Mouse (Mus musculus): ENCODE results near the gene Rchy1. TPM values are rescaled to one million over a fixed set of nuclear protein-coding genes. Genes with fewer than 3 reads are reported as not detected.

Rchy1 gene
- 56.7 and 60.1 TPM in 2 replicates for polyA plus RNA-seq (2016; fragmentation: Nextera tagmentation; extraction: Ambion mirVana)

GRCm38 (mm10) chr5:91962639-91963440 is at the start of gene Rchy1:
Rchy1 (minus strand) TSS chr5:91963068.
- Histone ChIP-seq H3K36me3 (peaks cover under 1% of the 10 kb centered on the region; the same call in 1 of the 2 replicates), H3K4me1 (peaks cover 23% of the 10 kb centered on the region), H3K27ac (peak within 1 kb of the TSS; percentile 94), H3K9me3 (no peaks in the 10 kb centered on the region), H3K4me3 (peak within 1 kb of the TSS; percentile 81), H3K27me3 (ENCODE audit: insufficient read depth, poor library complexity, severe bottlenecking) (no peaks in the 10 kb centered on the region)
- under 1% methylated on average over 65 of the region's 65 CpGs for WGBS
- peak; percentile 98 for DNase-seq (ENCODE audit: low spot score)

GRCm38 (mm10) chr5:92011756-92012155 is 48.9 kb upstream of the Rchy1 start:
- H3K4me1 ChIP-seq = no peaks in the 10 kb centered on the region
- H3K4me3 ChIP-seq = no peak overlapping the region
- H3K27ac ChIP-seq = no peak overlapping the region
- H3K9me3 ChIP-seq = no peaks in the 10 kb centered on the region
- 59% methylated on average over 7 of the region's 7 CpGs for WGBS
- no peaks in the 10 kb centered on the region for H3K36me3 ChIP-seq
- no peaks in the 10 kb centered on the region for H3K27me3 ChIP-seq (ENCODE audit: insufficient read depth, poor library complexity, severe bottlenecking)
- no peak for DNase-seq (ENCODE audit: low spot score)

GRCm38 (mm10) chr5:92009827-92010226 is 47.0 kb upstream of the Rchy1 start:
- no peaks in the 10 kb centered on the region for H3K27me3 ChIP-seq (ENCODE audit: insufficient read depth, poor library complexity, severe bottlenecking)
- WGBS = 22% methylated on average over 2 of the region's 2 CpGs
- H3K36me3 ChIP-seq = no peaks in the 10 kb centered on the region
- no peak overlapping the region for H3K4me3 ChIP-seq
- no peak overlapping the region for H3K27ac ChIP-seq
- H3K9me3 ChIP-seq = no peaks in the 10 kb centered on the region
- no peak for DNase-seq (ENCODE audit: low spot score)
- H3K4me1 ChIP-seq = no peaks in the 10 kb centered on the region

DNA sequence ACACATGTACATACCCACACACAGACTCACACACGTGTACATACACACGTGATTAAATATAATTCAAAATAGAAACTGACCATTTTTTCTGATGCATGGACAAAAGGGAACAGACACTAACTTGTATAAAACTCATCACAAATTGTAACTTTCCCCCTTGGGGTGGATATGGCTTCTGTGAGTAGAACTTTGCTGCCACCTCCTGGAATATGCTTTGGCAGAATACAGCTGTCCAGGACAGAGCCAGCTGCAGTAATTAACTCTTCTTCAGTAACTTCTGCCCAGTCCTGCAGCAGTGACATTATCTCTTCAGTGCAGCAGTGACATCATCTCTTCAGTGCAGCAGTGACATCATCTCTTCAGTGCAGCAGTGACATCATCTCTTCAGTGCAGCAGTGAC is 40.1 kb upstream of the Rchy1 start:
- no peak overlapping the region for H3K4me3 ChIP-seq
- no peak for DNase-seq (ENCODE audit: low spot score)
- no peaks in the 10 kb centered on the region for H3K36me3 ChIP-seq
- peaks cover 5% of the 10 kb centered on the region; the same call in 1 of the 2 replicates for H3K9me3 ChIP-seq
- no peaks in the 10 kb centered on the region for H3K27me3 ChIP-seq (ENCODE audit: insufficient read depth, poor library complexity, severe bottlenecking)
- H3K27ac ChIP-seq = no peak overlapping the region
- 54% methylated on average over 2 of the region's 2 CpGs for WGBS
- no peaks in the 10 kb centered on the region for H3K4me1 ChIP-seq

GRCm38 (mm10) chr5:92000770-92001169 is 37.9 kb upstream of the Rchy1 start:
- no peak overlapping the region for H3K4me3 ChIP-seq
- WGBS = 66% methylated on average over 2 of the region's 2 CpGs
- no peaks in the 10 kb centered on the region for H3K27me3 ChIP-seq (ENCODE audit: insufficient read depth, poor library complexity, severe bottlenecking)
- no peak for DNase-seq (ENCODE audit: low spot score)
- H3K27ac ChIP-seq = no peak overlapping the region
- H3K9me3 ChIP-seq = peaks cover 5% of the 10 kb centered on the region; the same call in 1 of the 2 replicates
- no peaks in the 10 kb centered on the region for H3K36me3 ChIP-seq
- H3K4me1 ChIP-seq = no peaks in the 10 kb centered on the region

- DNase-seq (ENCODE audit: low spot score) = no peak
- 45% methylated on average over 13 of the region's 13 CpGs for WGBS
- Histone ChIP-seq H3K9me3 (peaks cover 5% of the 10 kb centered on the region; the same call in 1 of the 2 replicates), H3K4me1 (no peaks in the 10 kb centered on the region), H3K36me3 (no peaks in the 10 kb centered on the region), H3K27me3 (ENCODE audit: insufficient read depth, poor library complexity, severe bottlenecking) (no peaks in the 10 kb centered on the region), H3K4me3 (no peak overlapping the region), H3K27ac (no peak overlapping the region)
Measured at GRCm38 (mm10) chr5:91994546-91994945, 31.7 kb upstream of the Rchy1 start.

DNA sequence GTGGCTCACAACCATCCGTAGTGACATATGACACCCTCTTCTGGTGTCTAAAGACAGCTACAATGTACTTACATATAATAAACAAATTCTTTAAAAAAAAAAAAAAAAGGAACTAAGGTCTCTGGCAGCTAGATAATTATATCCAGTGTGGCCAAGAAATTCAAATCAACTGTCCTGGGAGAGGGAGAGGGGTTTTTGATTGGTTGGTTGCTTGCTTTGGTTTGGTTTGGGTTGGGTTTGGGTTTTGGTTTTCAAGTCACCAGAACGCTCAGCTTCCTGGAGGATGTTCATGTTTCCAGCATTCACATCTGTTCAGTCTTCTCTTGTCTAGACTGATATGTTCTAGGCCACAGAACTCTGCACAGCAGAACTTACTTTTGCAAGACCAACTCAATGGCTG is 30.2 kb upstream of the Rchy1 start:
- no peaks in the 10 kb centered on the region for H3K27me3 ChIP-seq (ENCODE audit: insufficient read depth, poor library complexity, severe bottlenecking)
- no peak overlapping the region for H3K27ac ChIP-seq
- 81% methylated on average over 2 of the region's 2 CpGs for WGBS
- H3K36me3 ChIP-seq = no peaks in the 10 kb centered on the region
- no peaks in the 10 kb centered on the region for H3K4me1 ChIP-seq
- no peak overlapping the region for H3K4me3 ChIP-seq
- H3K9me3 ChIP-seq = no peaks in the 10 kb centered on the region
- DNase-seq (ENCODE audit: low spot score) = no peak

DNA sequence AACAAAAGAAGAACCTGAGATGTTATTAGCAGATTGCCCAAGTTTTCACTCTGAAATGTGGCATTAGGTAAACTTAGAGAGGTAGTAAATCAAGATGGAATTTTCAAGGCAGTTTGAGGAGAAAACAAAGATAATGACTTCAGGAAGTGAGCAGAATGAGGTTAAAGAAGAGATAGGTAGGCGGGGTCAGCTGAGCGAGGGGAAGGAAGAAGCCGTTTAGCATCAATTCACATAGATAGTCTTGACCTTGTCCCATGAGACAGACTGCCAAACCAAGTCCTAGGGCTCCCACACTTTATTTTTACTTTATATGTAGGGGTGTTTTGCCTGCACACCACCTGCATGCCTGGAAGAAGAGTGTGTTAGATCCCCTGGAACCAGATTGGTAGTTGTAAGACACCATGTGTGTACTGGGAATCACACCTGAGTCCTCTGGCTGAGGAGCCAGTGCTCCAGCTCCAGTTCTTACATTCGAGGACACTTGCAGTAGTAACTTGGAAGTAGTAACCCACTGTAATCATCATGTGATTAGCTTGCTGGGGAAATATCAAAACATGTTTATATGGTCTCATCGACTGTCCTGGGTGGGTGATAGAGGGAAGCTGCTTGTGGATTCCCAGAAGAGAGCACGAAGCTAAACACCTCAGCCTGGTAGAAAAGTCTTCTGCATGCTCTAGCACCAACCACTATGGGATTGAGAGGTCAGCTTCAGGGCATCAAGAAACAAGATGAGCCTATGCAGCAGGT is 28.5 kb upstream of the Rchy1 start:
- no peaks in the 10 kb centered on the region for H3K4me1 ChIP-seq
- no peaks in the 10 kb centered on the region for H3K9me3 ChIP-seq
- DNase-seq (ENCODE audit: low spot score) = no peak
- no peaks in the 10 kb centered on the region for H3K36me3 ChIP-seq
- no peaks in the 10 kb centered on the region for H3K27me3 ChIP-seq (ENCODE audit: insufficient read depth, poor library complexity, severe bottlenecking)
- no peak overlapping the region for H3K27ac ChIP-seq
- 77% methylated on average over 6 of the region's 6 CpGs for WGBS
- H3K4me3 ChIP-seq = no peak overlapping the region

- Histone ChIP-seq H3K4me3 (no peak overlapping the region), H3K27ac (no peak overlapping the region), H3K9me3 (no peaks in the 10 kb centered on the region), H3K4me1 (no peaks in the 10 kb centered on the region), H3K36me3 (no peaks in the 10 kb centered on the region), H3K27me3 (ENCODE audit: insufficient read depth, poor library complexity, severe bottlenecking) (no peaks in the 10 kb centered on the region)
- WGBS = 83% methylated on average over 9 of the region's 9 CpGs
- peak; percentile 38 for DNase-seq (ENCODE audit: low spot score)
Measured at GRCm38 (mm10) chr5:91989261-91989660, 26.4 kb upstream of the Rchy1 start.

- Histone ChIP-seq H3K36me3 (no peaks in the 10 kb centered on the region), H3K9me3 (no peaks in the 10 kb centered on the region), H3K4me3 (no peak overlapping the region), H3K27me3 (ENCODE audit: insufficient read depth, poor library complexity, severe bottlenecking) (no peaks in the 10 kb centered on the region), H3K4me1 (no peaks in the 10 kb centered on the region), H3K27ac (no peak overlapping the region)
- DNase-seq (ENCODE audit: low spot score) = peak; percentile 10
- 90% methylated on average over 2 of the region's 2 CpGs for WGBS
Measured at GRCm38 (mm10) chr5:91987799-91988198, 24.9 kb upstream of the Rchy1 start.

GRCm38 (mm10) chr5:91987236-91987635 is 24.4 kb upstream of the Rchy1 start, which contains the start of gene Odaph:
Odaph (plus strand) TSS chr5:91987475.
- DNase-seq (ENCODE audit: low spot score) = peak; percentile 57
- Histone ChIP-seq H3K27me3 (ENCODE audit: insufficient read depth, poor library complexity, severe bottlenecking) (no peaks in the 10 kb centered on the region), H3K4me3 (no peak within 1 kb of the TSS), H3K36me3 (no peaks in the 10 kb centered on the region), H3K9me3 (no peaks in the 10 kb centered on the region), H3K27ac (no peak within 1 kb of the TSS), H3K4me1 (no peaks in the 10 kb centered on the region)
- WGBS = 72% methylated on average over 4 of the region's 4 CpGs

DNA sequence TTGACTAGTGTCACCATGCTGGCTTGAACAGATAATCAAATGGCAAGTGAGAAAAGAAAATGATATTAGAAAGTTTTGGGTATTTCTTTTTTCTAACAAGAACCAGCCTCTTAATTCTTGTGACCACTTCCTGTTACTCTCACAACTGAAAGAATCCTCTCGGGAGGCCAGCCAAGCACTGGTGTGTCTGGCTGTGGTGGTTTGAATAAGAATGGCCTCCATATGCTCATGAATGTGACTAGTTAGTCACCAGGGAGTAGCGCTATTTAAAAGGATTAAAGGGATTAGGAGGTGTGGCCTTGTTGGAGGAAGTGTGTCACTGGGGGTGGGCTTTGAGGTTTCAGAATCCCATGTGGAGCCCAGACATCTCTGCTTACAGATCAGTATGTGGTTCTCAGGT is 22.9 kb upstream of the Rchy1 start:
- H3K4me1 ChIP-seq = no peaks in the 10 kb centered on the region
- 51% methylated on average over 2 of the region's 2 CpGs for WGBS
- H3K4me3 ChIP-seq = no peak overlapping the region
- H3K36me3 ChIP-seq = no peaks in the 10 kb centered on the region
- no peak for DNase-seq (ENCODE audit: low spot score)
- no peaks in the 10 kb centered on the region for H3K9me3 ChIP-seq
- H3K27ac ChIP-seq = no peak overlapping the region
- no peaks in the 10 kb centered on the region for H3K27me3 ChIP-seq (ENCODE audit: insufficient read depth, poor library complexity, severe bottlenecking)

DNA sequence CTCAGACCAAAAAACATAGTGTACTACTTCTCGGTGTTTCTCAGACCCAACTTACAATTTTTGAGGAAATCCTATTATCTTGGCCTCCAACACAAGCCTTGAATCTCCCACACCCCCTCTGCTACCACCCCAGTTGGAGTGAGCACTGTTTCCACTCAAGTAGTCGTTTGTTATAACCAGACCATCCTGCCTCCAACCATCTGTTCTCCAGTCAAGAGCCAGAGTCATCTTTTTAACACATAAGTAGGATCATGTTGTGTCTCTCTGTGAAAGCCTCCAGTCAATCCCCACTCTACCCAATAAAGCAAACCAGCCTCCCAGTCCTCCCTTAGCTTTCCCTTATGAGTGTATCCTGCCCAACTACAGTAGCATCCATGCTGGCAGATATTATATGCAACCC is 20.6 kb upstream of the Rchy1 start:
- no peaks in the 10 kb centered on the region for H3K36me3 ChIP-seq
- 76% methylated on average over 2 of the region's 2 CpGs for WGBS
- no peaks in the 10 kb centered on the region for H3K9me3 ChIP-seq
- H3K4me3 ChIP-seq = no peak overlapping the region
- no peaks in the 10 kb centered on the region for H3K4me1 ChIP-seq
- H3K27ac ChIP-seq = no peak overlapping the region
- DNase-seq (ENCODE audit: low spot score) = peak; percentile 7
- no peaks in the 10 kb centered on the region for H3K27me3 ChIP-seq (ENCODE audit: insufficient read depth, poor library complexity, severe bottlenecking)
